In genomic region chr17:76703823-76704222, GRCm38 (mm10) we compare ENCODE assay signal across 25 mouse cellular contexts.
"Had no signal": no experiment of that assay in that cellular context is flagged by ENCODE, and none has a peak within 500 bp of the region (broad histone marks: within the 10 kb centered on the region; RNA-seq: fewer than 3 reads in every experiment).

No protein-coding gene starts in this region.

- H3K27me3 ChIP-seq: embryonic facial prominence, embryonic 12.5 days; embryonic facial prominence, embryonic 13.5 days; embryonic facial prominence, embryonic 15.5 days; forebrain, embryonic 12.5 days; forebrain, embryonic 13.5 days; forebrain, embryonic 15.5 days had no signal

- DNase-seq: cerebellum, adult 9-11 months; cerebellum, postnatal 10 days; cerebellum, postnatal 14 days; cerebellum, postnatal 25 days; cerebellum, postnatal 36 days; embryo, embryonic 11 days; forebrain, postnatal 0 days; gastrocnemius, adult 2 months; gastrocnemius, postnatal 10 days; gastrocnemius, postnatal 14 days; gastrocnemius, postnatal 25 days; gastrocnemius, postnatal 36 days; heart, adult 11 months; heart, adult 18-20 months; heart, adult 2 months had no signal

- H3K9me3 ChIP-seq: embryonic facial prominence, embryonic 10.5 days; embryonic facial prominence, embryonic 12.5 days; embryonic facial prominence, embryonic 13.5 days; embryonic facial prominence, embryonic 15.5 days; forebrain, embryonic 10.5 days; forebrain, embryonic 12.5 days; forebrain, embryonic 13.5 days; forebrain, embryonic 15.5 days; heart, embryonic 10.5 days had no signal

- H3K9ac ChIP-seq: embryonic facial prominence, embryonic 12.5 days; embryonic facial prominence, embryonic 13.5 days; embryonic facial prominence, embryonic 15.5 days; forebrain, embryonic 12.5 days; forebrain, embryonic 13.5 days; forebrain, embryonic 15.5 days; forebrain, postnatal 0 days had no signal

- H3K27ac ChIP-seq: embryonic facial prominence, embryonic 10.5 days; embryonic facial prominence, embryonic 12.5 days; embryonic facial prominence, embryonic 13.5 days; embryonic facial prominence, embryonic 15.5 days; forebrain, embryonic 10.5 days; forebrain, embryonic 12.5 days; forebrain, embryonic 13.5 days; forebrain, embryonic 15.5 days; gastrocnemius, adult 2 months; heart, adult 2 months; heart, embryonic 10.5 days had no signal

- H3K4me1 ChIP-seq: embryonic facial prominence, embryonic 10.5 days; embryonic facial prominence, embryonic 12.5 days; embryonic facial prominence, embryonic 13.5 days; embryonic facial prominence, embryonic 15.5 days; forebrain, embryonic 10.5 days; forebrain, embryonic 12.5 days; forebrain, embryonic 13.5 days; forebrain, embryonic 15.5 days; heart, embryonic 10.5 days had no signal

- H3K36me3 ChIP-seq: embryonic facial prominence, embryonic 10.5 days; embryonic facial prominence, embryonic 12.5 days; embryonic facial prominence, embryonic 13.5 days; embryonic facial prominence, embryonic 15.5 days; forebrain, embryonic 10.5 days; forebrain, embryonic 12.5 days; forebrain, embryonic 15.5 days; heart, embryonic 10.5 days had no signal

- H3K4me3 ChIP-seq: embryonic facial prominence, embryonic 10.5 days; embryonic facial prominence, embryonic 12.5 days; embryonic facial prominence, embryonic 13.5 days; embryonic facial prominence, embryonic 15.5 days; erythroblast, embryonic 14.5 days; forebrain, embryonic 10.5 days; forebrain, embryonic 12.5 days; forebrain, embryonic 13.5 days; forebrain, embryonic 15.5 days; gastrocnemius, adult 2 months; heart, adult 2 months; heart, embryonic 10.5 days had no signal
